Mouse (Mus musculus) MEL (cell line): ENCODE measurements at regions not wholly inside any gene's neighbourhood (a gene's known extent, or its start where the extent isn't known, plus 50 kb on each side); places are given as distances from the start of the nearest gene placed in this dataset.

Source experiments
- DNase-seq: peaks from one replicate; pipeline ENCODE4 v3.0.0; 2011; ENCODE audit warnings: low read depth, low spot score
- H3K27ac ChIP-seq: 2 replicates; pipeline ENCODE4 v1.5.1; 2012; ENCODE audit warnings: low read depth, mild to moderate bottlenecking, control low read depth, low read length, moderate library complexity; ENCODE audit not compliant: control insufficient read depth
- H3K27me3 ChIP-seq, 2 experiments: fragments of 150-350 bp in 1 of 2; sonication (generic) in 1 of 2; 2 replicates each; pipeline ENCODE4 v1.6.1; 2012; ENCODE audit warnings: low read length in 2 of 2, mild to moderate bottlenecking in 2 of 2, improper control_type of control experiment in 1 of 2, moderate library complexity in 1 of 2; ENCODE audit not compliant: insufficient read depth in 2 of 2, control insufficient read depth in 1 of 2
- H3K36me3 ChIP-seq, 2 experiments: 2 replicates each; pipeline ENCODE4 v1.6.1; 2012 to 2014; ENCODE audit warnings: low read length in 2 of 2, improper control_type of control experiment in 1 of 2, inconsistent platforms in 1 of 2, mild to moderate bottlenecking in 1 of 2; ENCODE audit not compliant: insufficient read depth in 2 of 2, control insufficient read depth in 1 of 2
- H3K4me1 ChIP-seq, 2 experiments: fragments of 150-350 bp in 1 of 2; sonication (generic) in 1 of 2; 2 replicates each; pipeline ENCODE4 v1.6.1; 2012; ENCODE audit warnings: low read length in 2 of 2, improper control_type of control experiment in 1 of 2, mild to moderate bottlenecking in 1 of 2; ENCODE audit not compliant: insufficient read depth in 2 of 2, control insufficient read depth in 1 of 2
- H3K4me3 ChIP-seq, 2 experiments: fragments of 150-350 bp in 1 of 2; sonication (generic) in 1 of 2; 2 replicates each; pipeline ENCODE4 v1.5.1; 2012; ENCODE audit warnings: low read depth in 2 of 2, low read length in 2 of 2, mild to moderate bottlenecking in 2 of 2, moderate library complexity in 2 of 2, control low read depth in 1 of 2, improper control_type of control experiment in 1 of 2; ENCODE audit not compliant: control insufficient read depth in 1 of 2, insufficient read depth in 1 of 2
- H3K79me2 ChIP-seq: 2 replicates; pipeline ENCODE4 v1.6.1; 2012; ENCODE audit warnings: mild to moderate bottlenecking, low read length, moderate library complexity; ENCODE audit not compliant: control insufficient read depth, poor library complexity, insufficient read depth
- H3K9ac ChIP-seq: 2 replicates; pipeline ENCODE4 v1.6.1; 2012; ENCODE audit warnings: low read depth, mild to moderate bottlenecking, control low read depth, low read length, moderate library complexity; ENCODE audit not compliant: control insufficient read depth, poor library complexity, severe bottlenecking
- H3K9me3 ChIP-seq: fragments of 150-350 bp; sonication (generic); replicated peaks from 2 replicates; pipeline ENCODE4 v1.6.1; 2012; ENCODE audit warnings: mild to moderate bottlenecking, low read length, improper control_type of control experiment, moderate library complexity; ENCODE audit not compliant: insufficient read depth
- CHD2 ChIP-seq: IDR thresholded peaks from 2 replicates; pipeline ENCODE4 v1.6.1; 2011; ENCODE audit warnings: low read length, improper control_type of control experiment
- E2F4 ChIP-seq: IDR thresholded peaks from 2 replicates; pipeline ENCODE4 v1.6.1; 2011; ENCODE audit warnings: low read depth, low read length, improper control_type of control experiment, borderline replicate concordance
- EP300 ChIP-seq, 2 experiments: IDR thresholded peaks; 2 replicates each; pipeline ENCODE4 v1.6.1; 2011; ENCODE audit warnings: improper control_type of control experiment in 2 of 2, low read length in 2 of 2, low read depth in 1 of 2, mild to moderate bottlenecking in 1 of 2
- GABPA ChIP-seq: IDR thresholded peaks from 2 replicates; pipeline ENCODE4 v1.6.1; 2012; ENCODE audit warnings: low read depth, mild to moderate bottlenecking, inconsistent platforms, low read length, improper control_type of control experiment, moderate library complexity
- GATA1 ChIP-seq: IDR thresholded peaks from 2 replicates; pipeline ENCODE4 v1.6.1; 2011; ENCODE audit warnings: low read depth, low read length, improper control_type of control experiment
- MAX ChIP-seq: IDR thresholded peaks from 2 replicates; pipeline ENCODE4 v1.6.1; 2011; ENCODE audit warnings: low read length, improper control_type of control experiment
- MEF2A ChIP-seq: IDR thresholded peaks from 2 replicates; pipeline ENCODE4 v1.6.1; 2014; ENCODE audit warnings: low read depth, mild to moderate bottlenecking, inconsistent platforms, low read length, improper control_type of control experiment; ENCODE audit not compliant: poor library complexity, insufficient replicate concordance, severe bottlenecking; ENCODE audit errors: extremely low read depth
- MYB ChIP-seq: IDR thresholded peaks from 2 replicates; pipeline ENCODE4 v1.6.1; 2011; ENCODE audit warnings: mild to moderate bottlenecking, low read depth, low read length, improper control_type of control experiment
- NELFE ChIP-seq: IDR thresholded peaks from 2 replicates; pipeline ENCODE4 v1.6.1; 2011; ENCODE audit warnings: low read depth, low read length, improper control_type of control experiment
- NRF1 ChIP-seq: IDR thresholded peaks from 2 replicates; pipeline ENCODE4 v1.6.1; 2014; ENCODE audit warnings: low read depth, mild to moderate bottlenecking, inconsistent platforms, low read length, improper control_type of control experiment, moderate library complexity; ENCODE audit not compliant: poor library complexity, insufficient read depth, severe bottlenecking
- POLR2AphosphoS5 ChIP-seq: IDR thresholded peaks from 2 replicates; pipeline ENCODE4 v1.6.1; 2012; ENCODE audit warnings: low read depth, borderline replicate concordance, mild to moderate bottlenecking, inconsistent platforms, low read length, moderate library complexity, mixed read lengths
- SIN3A ChIP-seq: IDR thresholded peaks from 2 replicates; pipeline ENCODE4 v1.6.1; 2012; ENCODE audit warnings: low read length, improper control_type of control experiment, inconsistent platforms
- TCF12 ChIP-seq: IDR thresholded peaks from 2 replicates; pipeline ENCODE4 v1.6.1; 2014; ENCODE audit warnings: low read depth, mild to moderate bottlenecking, inconsistent platforms, low read length, improper control_type of control experiment, moderate library complexity
- ZNF384 ChIP-seq: IDR thresholded peaks from 2 replicates; pipeline ENCODE4 v1.6.1; 2012; ENCODE audit warnings: low read depth, mild to moderate bottlenecking, inconsistent platforms, low read length, improper control_type of control experiment

DNA sequence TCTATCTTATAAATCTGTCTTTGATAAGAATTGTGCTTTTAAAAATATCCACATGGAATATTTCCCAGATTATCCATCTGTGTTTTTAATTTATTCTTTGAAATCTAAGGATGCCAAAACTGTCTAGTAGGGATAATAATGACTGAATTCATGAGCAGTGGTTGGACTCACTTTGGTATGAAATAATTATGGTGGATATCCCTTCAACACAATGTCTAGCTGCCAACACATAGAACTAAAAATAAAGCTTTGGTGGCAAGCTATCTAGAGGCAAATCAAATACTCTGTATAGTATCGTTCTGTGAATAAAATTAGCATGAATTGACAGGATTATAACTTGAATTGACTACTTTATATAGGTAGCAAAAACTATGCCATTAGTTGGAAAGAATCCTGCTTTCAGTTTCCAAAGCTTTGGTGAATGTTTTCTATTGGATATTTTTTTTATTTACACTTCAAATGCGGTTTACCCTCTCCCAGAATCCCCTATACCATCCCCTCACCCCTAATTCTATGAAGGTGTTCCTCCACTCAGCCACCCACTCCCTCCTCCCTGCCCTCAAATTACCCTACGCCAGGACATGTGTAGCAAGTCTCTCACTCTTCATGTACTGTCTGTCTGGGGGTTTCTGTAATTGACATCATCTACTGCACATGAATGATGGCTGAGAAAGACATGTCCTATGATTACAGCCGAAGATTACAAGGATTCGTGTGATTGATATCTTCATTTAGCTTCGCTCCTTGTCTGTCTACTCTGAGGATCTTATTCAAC, 463.6 kb upstream of the Cadm2 start:
- H3K9me3 ChIP-seq = no peaks in the 10 kb centered on the region
- DNase-seq = no peak

DNA sequence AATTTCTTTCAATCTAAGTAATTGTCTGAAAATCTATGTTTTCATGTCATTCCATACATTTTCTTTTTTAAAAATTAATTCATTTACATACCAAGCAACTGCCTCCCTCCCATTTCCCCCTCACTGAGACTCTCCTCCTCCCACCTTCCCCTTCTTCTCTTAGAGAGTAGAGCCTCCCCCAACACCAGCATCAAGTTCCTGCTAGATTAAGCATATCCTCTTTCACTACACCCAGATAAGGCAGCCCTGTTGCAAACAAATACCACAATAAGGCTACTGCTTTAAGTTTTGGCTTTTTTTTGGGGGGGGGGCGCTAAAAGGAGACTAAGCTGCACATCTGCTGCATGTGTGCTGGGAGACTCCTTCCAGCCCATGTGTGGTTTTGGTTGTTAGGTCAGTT, 458.3 kb upstream of the Cadm2 start:
- peak; percentile 60 for DNase-seq
- no peak overlapping the region for H3K27ac ChIP-seq
- TF ChIP-seq MEF2A = no peak
- TF ChIP-seq TCF12 = peak; percentile 48; the same call in 1 of the 2 replicates
- no peak for TF ChIP-seq ZNF384
- TF ChIP-seq MAX = no peak
- TF ChIP-seq EP300 (IDR thresholded peaks at IDR 0.05; ENCODE audit: low read depth in 1 of 2, low read length in 2 of 2) = peak; percentile 39 to 55; a peak in 3 of 4 replicates
- TF ChIP-seq GATA1 = peak; percentile 56
- TF ChIP-seq, all 39 proteins: peak for 3
- H3K27me3 ChIP-seq = no peaks in the 10 kb centered on the region
- peaks cover 0 to 3% of the 10 kb centered on the region in 2 experiments; a peak in 1 of 4 replicates for H3K36me3 ChIP-seq
- peaks cover 0 to 3% of the 10 kb centered on the region in 2 experiments; a peak in 1 of 4 replicates for H3K4me1 ChIP-seq
- H3K4me3 ChIP-seq = no peak overlapping the region
- no peaks in the 10 kb centered on the region for H3K79me2 ChIP-seq
- H3K9me3 ChIP-seq = no peaks in the 10 kb centered on the region
- H3K9ac ChIP-seq = no peak overlapping the region

More for the DNA sequence above, 463.6 kb upstream of the Cadm2 start:
- TF ChIP-seq GABPA (no peak), NELFE (no peak), MAX (no peak), CHD2 (no peak), TCF12 (no peak), MYB (no peak), EP300 (IDR thresholded peaks at IDR 0.05; ENCODE audit: low read depth in 1 of 2, low read length in 2 of 2) (no peak), GATA1 (no peak), SIN3A (no peak), NRF1 (no peak), POLR2AphosphoS5 (no peak), E2F4 (no peak)
- Histone ChIP-seq H3K79me2 (no peaks in the 10 kb centered on the region), H3K27ac (no peak overlapping the region), H3K4me3 (no peak overlapping the region), H3K27me3 (no peaks in the 10 kb centered on the region), H3K4me1 (no peaks in the 10 kb centered on the region), H3K9ac (no peak overlapping the region), H3K36me3 (peaks cover 0 to 2% of the 10 kb centered on the region in 2 experiments; a peak in 1 of 4 replicates)
